Comparison of ENCODE assay signal across 20 mouse cellular contexts in the genomic region with DNA sequence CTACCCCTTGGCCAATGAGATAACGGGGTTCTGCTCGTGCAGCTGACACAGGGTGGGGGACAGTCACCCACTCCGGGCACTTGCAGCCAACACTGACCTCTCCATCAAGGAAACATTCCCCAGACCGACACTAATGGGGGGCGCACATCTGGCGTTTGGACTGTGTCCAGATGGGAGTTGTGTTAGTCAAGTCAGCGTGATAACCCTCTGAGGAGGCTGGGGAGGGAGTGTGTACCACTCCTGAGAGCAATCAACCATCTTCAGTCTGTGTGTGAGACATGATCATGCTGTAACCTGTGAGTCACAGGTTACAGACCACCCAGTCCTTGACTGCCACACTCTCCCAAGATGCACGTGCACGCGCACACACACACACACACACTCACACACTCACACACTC.
DNase-seq lines count a peak whose midpoint lies in the region; ATAC-seq lines count a peak whose summit lies in the region.
"Had no signal": no experiment of that assay in that cellular context is flagged by ENCODE, and none has a peak within 500 bp of the region (broad histone marks: within the 10 kb centered on the region; RNA-seq: fewer than 3 reads in every experiment).

No protein-coding gene starts in this region.

- H3K4me3 ChIP-seq in kidney, embryonic 14.5 days (ENCODE audit: low read length): no peak overlapping the region
- H3K4me3 ChIP-seq in stomach, embryonic 16.5 days (replicated peaks; ENCODE audit: low read length): no peak overlapping the region
- H3K4me3 ChIP-seq: hindbrain, embryonic 13.5 days; liver, embryonic 13.5 days; neural tube, embryonic 12.5 days had no signal

- H3K4me1 ChIP-seq in kidney, embryonic 14.5 days (ENCODE audit: control insufficient read depth, insufficient read depth, low read length): peaks cover 1% of the 10 kb centered on the region; the same call in 1 of the 2 replicates
- peaks cover 14% of the 10 kb centered on the region for H3K4me1 ChIP-seq in stomach, embryonic 16.5 days (ENCODE audit: control insufficient read depth, insufficient read depth, low read length)

- H3K36me3 ChIP-seq in kidney, embryonic 14.5 days (ENCODE audit: control insufficient read depth, insufficient read depth, low read length): no peaks in the 10 kb centered on the region
- no peaks in the 10 kb centered on the region for H3K36me3 ChIP-seq in stomach, embryonic 16.5 days (ENCODE audit: control insufficient read depth, insufficient read depth, low read length)
- H3K36me3 ChIP-seq: hindbrain, embryonic 13.5 days; liver, embryonic 13.5 days; neural tube, embryonic 12.5 days had no signal

- 60% methylated on average over 10 of the region's 10 CpGs for WGBS in kidney, embryonic 14.5 days
- WGBS in stomach, embryonic 16.5 days: 33% methylated on average over 10 of the region's 10 CpGs

- peak; percentile 87 for DNase-seq in heart, adult 11 months
- no peak for DNase-seq in heart, adult 9 months (ENCODE audit: low spot score in 2 of 2)
- no peak for DNase-seq in kidney, adult 8-10 months
- peak; percentile 15 for DNase-seq in ovary, adult 18-20 months (ENCODE audit: low spot score)
- DNase-seq in ovary, postnatal 10 days (ENCODE audit: low spot score): no peak
- DNase-seq in left cerebral cortex, postnatal 10 days (ENCODE audit: extremely low spot score in 1 of 2, low spot score in 2 of 2): no peak
- DNase-seq: adrenal gland, postnatal 14 days; cerebellum, adult 2 months; kidney, adult 11 months; layer of hippocampus, postnatal 36 days; left cerebral cortex, postnatal 4 days; liver, embryonic 13.5 days; lung, postnatal 4 days; retina, postnatal 1 day had no signal

- no peak overlapping the region for H3K27ac ChIP-seq in kidney, embryonic 14.5 days (ENCODE audit: low read depth, low read length)
- H3K27ac ChIP-seq in stomach, embryonic 16.5 days (ENCODE audit: low read length): no peak overlapping the region
- H3K27ac ChIP-seq: hindbrain, embryonic 13.5 days; liver, embryonic 13.5 days; neural tube, embryonic 12.5 days had no signal

- H3K9ac ChIP-seq in kidney, embryonic 14.5 days (ENCODE audit: low read depth, low read length): no peak overlapping the region
- no peak overlapping the region for H3K9ac ChIP-seq in stomach, embryonic 16.5 days (ENCODE audit: low read length)
- H3K9ac ChIP-seq: hindbrain, embryonic 13.5 days; liver, embryonic 13.5 days; neural tube, embryonic 12.5 days had no signal

- ATAC-seq in kidney, embryonic 14.5 days (ENCODE audit: low FRiP score, low TSS enrichment): peak; percentile 70
- ATAC-seq in stomach, embryonic 16.5 days (ENCODE audit: insufficient read depth, low FRiP score): peak; percentile 33; the same call in 1 of the 2 replicates

- no peak overlapping the region for H3K4me2 ChIP-seq in kidney, embryonic 14.5 days (replicated peaks; ENCODE audit: low read depth, low read length)
- H3K4me2 ChIP-seq in stomach, embryonic 16.5 days (ENCODE audit: low read depth, low read length): no peak overlapping the region
- H3K4me2 ChIP-seq: hindbrain, embryonic 13.5 days; liver, embryonic 13.5 days; midbrain, embryonic 11.5 days; neural tube, embryonic 12.5 days had no signal

- H3K9me3 ChIP-seq in kidney, embryonic 14.5 days (ENCODE audit: control insufficient read depth, low read length): no peaks in the 10 kb centered on the region
- H3K9me3 ChIP-seq in stomach, embryonic 16.5 days (replicated peaks; ENCODE audit: control insufficient read depth, low read length): no peaks in the 10 kb centered on the region
- H3K9me3 ChIP-seq: hindbrain, embryonic 13.5 days; liver, embryonic 13.5 days had no signal

- intact Hi-C loops in left cerebral cortex, postnatal 10 days (cut with DNase I): no loop called here

- no peaks in the 10 kb centered on the region for H3K27me3 ChIP-seq in kidney, embryonic 14.5 days (ENCODE audit: control insufficient read depth, insufficient read depth, low read length)
- 0 out of 2 replicates have a peak, but pooled peaks cover 5% of the 10 kb centered on the region for H3K27me3 ChIP-seq in stomach, embryonic 16.5 days (ENCODE audit: control insufficient read depth, insufficient read depth, low read length)
- H3K27me3 ChIP-seq: CH12.LX; hindbrain, embryonic 13.5 days; liver, embryonic 13.5 days; neural tube, embryonic 12.5 days had no signal

Comparison
In these comparisons a context has a peak if more than half of its experiments do, and no peak if none do; other contexts are left out.
1. DNase-seq: peak in heart, adult 11 months (single experiment) and ovary, adult 18-20 months (single experiment); none in heart, adult 9 months (0 of 2), kidney, adult 8-10 months (0 of 2), ovary, postnatal 10 days (single experiment) and left cerebral cortex, postnatal 10 days (0 of 2).